In the genomic region with DNA sequence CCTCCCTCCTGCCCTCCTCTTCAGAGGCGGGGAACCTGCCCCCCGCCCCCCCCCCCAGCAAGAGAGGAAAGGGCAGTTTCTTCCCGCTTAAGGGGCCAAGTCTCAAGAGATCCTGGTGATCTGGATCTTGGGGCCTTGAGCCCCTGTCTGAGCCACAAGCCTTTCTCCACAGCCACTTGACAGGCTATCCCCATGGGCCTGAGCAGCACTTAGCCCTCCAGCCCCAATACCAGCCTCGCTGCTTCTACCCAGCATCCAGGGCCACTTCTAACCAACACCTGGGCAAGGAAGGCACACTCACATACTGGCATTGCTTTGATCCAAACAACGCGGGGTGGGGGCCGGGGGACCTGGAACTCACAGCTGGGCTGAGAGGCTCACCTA, we compare ENCODE assay signal across 9 mouse cellular contexts. TPM values are rescaled to one million over a fixed set of nuclear protein-coding genes. Genes with fewer than 3 reads are reported as not detected.
DNase-seq lines count a peak whose midpoint lies in the region; ATAC-seq lines count a peak whose summit lies in the region.
"Had no signal": no experiment of that assay in that cellular context is flagged by ENCODE, and none has a peak within 500 bp of the region (broad histone marks: within the 10 kb centered on the region; RNA-seq: fewer than 3 reads in every experiment).

No protein-coding gene starts in this region.

- H3K4me2 ChIP-seq in heart, embryonic 14.5 days (ENCODE audit: low read length) = peak overlapping the region; percentile 70
- peak overlapping the region; percentile 77 for H3K4me2 ChIP-seq in hindbrain, embryonic 14.5 days (replicated peaks)
- H3K4me2 ChIP-seq in midbrain, embryonic 11.5 days = peak overlapping the region; percentile 68

- 48% methylated on average over 5 of the region's 7 CpGs for WGBS in heart, embryonic 14.5 days
- WGBS in embryonic facial prominence, embryonic 10.5 days = 35% methylated on average over 6 of the region's 7 CpGs
- 41% methylated on average over 5 of the region's 7 CpGs for WGBS in hindbrain, embryonic 14.5 days
- 35% methylated on average over 4 of the region's 7 CpGs for WGBS in midbrain, embryonic 11.5 days

- no peak for DNase-seq in heart, adult 8-10 months (ENCODE audit: low spot score)
- DNase-seq in embryonic facial prominence, embryonic 10.5 days (ENCODE audit: low spot score) = no peak
- DNase-seq in hindbrain, embryonic 14.5 days (ENCODE audit: low spot score) = no peak
- no peak for DNase-seq in midbrain, embryonic 11.5 days (ENCODE audit: low spot score, missing footprints)
- no peak for DNase-seq in gastrocnemius, postnatal 36 days

- H3K27me3 ChIP-seq in heart, embryonic 14.5 days (ENCODE audit: control insufficient read depth, insufficient read depth, low read length) = no peaks in the 10 kb centered on the region
- H3K27me3 ChIP-seq in embryonic facial prominence, embryonic 10.5 days (replicated peaks; ENCODE audit: low read depth, poor library complexity, severe bottlenecking) = peaks cover 63% of the 10 kb centered on the region
- H3K27me3 ChIP-seq in hindbrain, embryonic 14.5 days (ENCODE audit: control insufficient read depth, insufficient read depth, low read length) = peaks cover 16% of the 10 kb centered on the region
- H3K27me3 ChIP-seq in midbrain, embryonic 11.5 days (ENCODE audit: control insufficient read depth, insufficient read depth, low read length) = peaks cover 2% of the 10 kb centered on the region; the same call in 1 of the 2 replicates
- H3K27me3 ChIP-seq: CH12.LX had no signal

- H3K9me3 ChIP-seq in heart, embryonic 14.5 days (ENCODE audit: control insufficient read depth, low read length) = no peaks in the 10 kb centered on the region
- H3K9me3 ChIP-seq in embryonic facial prominence, embryonic 10.5 days = no peaks in the 10 kb centered on the region
- H3K9me3 ChIP-seq in hindbrain, embryonic 14.5 days (ENCODE audit: control insufficient read depth, low read length) = no peaks in the 10 kb centered on the region
- no peaks in the 10 kb centered on the region for H3K9me3 ChIP-seq in midbrain, embryonic 11.5 days (ENCODE audit: control insufficient read depth, low read length)

- H3K36me3 ChIP-seq in heart, embryonic 14.5 days (ENCODE audit: control insufficient read depth, insufficient read depth, low read length) = no peaks in the 10 kb centered on the region
- H3K36me3 ChIP-seq in embryonic facial prominence, embryonic 10.5 days (replicated peaks) = no peaks in the 10 kb centered on the region
- H3K36me3 ChIP-seq in hindbrain, embryonic 14.5 days (replicated peaks; ENCODE audit: control insufficient read depth, insufficient read depth) = no peaks in the 10 kb centered on the region
- H3K36me3 ChIP-seq in midbrain, embryonic 11.5 days (ENCODE audit: control insufficient read depth, insufficient read depth, low read length) = no peaks in the 10 kb centered on the region

- H3K9ac ChIP-seq in heart, embryonic 14.5 days (ENCODE audit: low read length) = peak overlapping the region; percentile 41; the same call in 1 of the 2 replicates
- peak overlapping the region; percentile 57; the same call in 1 of the 2 replicates for H3K9ac ChIP-seq in hindbrain, embryonic 14.5 days
- H3K9ac ChIP-seq in midbrain, embryonic 11.5 days (ENCODE audit: low read length) = no peak overlapping the region

- peaks cover 0 to 2% of the 10 kb centered on the region in 2 experiments; a peak in 1 of 4 replicates for H3K4me1 ChIP-seq in heart, embryonic 14.5 days (ENCODE audit: control insufficient read depth in 2 of 2, insufficient read depth in 2 of 2, low read length in 2 of 2)
- H3K4me1 ChIP-seq in embryonic facial prominence, embryonic 10.5 days = peaks cover 6% of the 10 kb centered on the region
- no peaks in the 10 kb centered on the region for H3K4me1 ChIP-seq in hindbrain, embryonic 14.5 days (replicated peaks; ENCODE audit: control insufficient read depth, insufficient read depth, low read length)
- no peaks in the 10 kb centered on the region; the same call in 1 of the 2 replicates for H3K4me1 ChIP-seq in midbrain, embryonic 11.5 days (ENCODE audit: control insufficient read depth, insufficient read depth, low read length)

- no peak overlapping the region for H3K27ac ChIP-seq in heart, embryonic 14.5 days (replicated peaks in 1 of 2; ENCODE audit: control insufficient read depth in 1 of 2, insufficient read depth in 1 of 2, low read depth in 2 of 2, low read length in 2 of 2)
- peak overlapping the region; percentile 86 for H3K27ac ChIP-seq in embryonic facial prominence, embryonic 10.5 days (replicated peaks)
- H3K27ac ChIP-seq in hindbrain, embryonic 14.5 days = no peak overlapping the region
- H3K27ac ChIP-seq in midbrain, embryonic 11.5 days (ENCODE audit: low read depth, low read length) = no peak overlapping the region

- H3K4me3 ChIP-seq in heart, embryonic 14.5 days (ENCODE audit: control insufficient read depth in 1 of 2, insufficient read depth in 1 of 2, low read depth in 1 of 2, low read length in 2 of 2) = peak overlapping the region; percentile 18 to 59; a peak in 2 of 4 replicates
- H3K4me3 ChIP-seq in embryonic facial prominence, embryonic 10.5 days = peak overlapping the region; percentile 66
- H3K4me3 ChIP-seq in hindbrain, embryonic 14.5 days (replicated peaks; ENCODE audit: low read length) = peak overlapping the region; percentile 50
- H3K4me3 ChIP-seq in midbrain, embryonic 11.5 days (ENCODE audit: low read depth, low read length) = peak overlapping the region; percentile 47

- intact Hi-C loops in gastrocnemius, postnatal 36 days (cut with DNase I) = loop anchor here (1.0 to 10.0 kb wide), 3 partner anchors 28 to 209 kb away; no protein-coding TSS in a partner anchor

- no peak; the same call in 1 of the 2 replicates for ATAC-seq in heart, embryonic 14.5 days (ENCODE audit: insufficient number of reproducible peaks, insufficient read depth, low FRiP score, low read depth)
- ATAC-seq in hindbrain, embryonic 14.5 days (ENCODE audit: low FRiP score) = peak; percentile 61; the same call in 1 of the 2 replicates
- peak; percentile 76 for ATAC-seq in midbrain, embryonic 11.5 days (ENCODE audit: low FRiP score)
- no peak for ATAC-seq in CD4-positive, CD25-positive, alpha-beta regulatory T cell, adult 4 months
- no peak for ATAC-seq in megakaryocyte-erythroid progenitor cell, adult 5-6 weeks (replicated peaks; ENCODE audit: low FRiP score, low TSS enrichment, poor library complexity, severe bottlenecking)

RNA-seq across cellular contexts. Expression of gene Gpc4, which starts 0.5 kb away (rescaled TPM):
- 41.4 and 46.5 TPM in 2 replicates for polyA plus RNA-seq in heart, embryonic 14.5 days (2014; fragmentation: Nextera tagmentation; extraction: Ambion mirVana)
- 10 to 100 TPM; 30.6 to 39.7 (median 34.3) TPM for total RNA-seq in heart, adult 8-10 months (2022)
- polyA plus RNA-seq in embryonic facial prominence, embryonic 10.5 days (2016; fragmentation: Nextera tagmentation; extraction: Ambion mirVana) = 35.3 and 36.2 TPM in 2 replicates
- polyA plus RNA-seq in hindbrain, embryonic 14.5 days (2014; fragmentation: Nextera tagmentation; extraction: Ambion mirVana) = 10.0 and 10.9 TPM in 2 replicates
- polyA plus RNA-seq in midbrain, embryonic 11.5 days (2014; fragmentation: Nextera tagmentation; extraction: Ambion mirVana) = 23.1 and 24.0 TPM in 2 replicates
- not detected for polyA plus RNA-seq in CD4-positive, CD25-positive, alpha-beta regulatory T cell, adult 4 months (2017; shearing (Covaris generic))
- 16.1 and 20.4 TPM in 2 replicates for total RNA-seq in megakaryocyte-erythroid progenitor cell, adult 5-6 weeks (2014; fragmentation: Nextera tagmentation)
- total RNA-seq in megakaryocyte-erythroid progenitor cell, adult 5-6 weeks (2017) = 3.5 and 5.6 TPM in 2 replicates
- 10 to 100 TPM; 28.6 to 38.7 TPM for total RNA-seq in gastrocnemius, postnatal 36 days (2021)
- total RNA-seq: CH12.LX had no signal

Comparison
In these comparisons a context has a peak if more than half of its experiments do, and no peak if none do; other contexts are left out.
1. ATAC-seq: peak in hindbrain, embryonic 14.5 days (single experiment) and midbrain, embryonic 11.5 days (single experiment); none in heart, embryonic 14.5 days (single experiment), CD4-positive, CD25-positive, alpha-beta regulatory T cell, adult 4 months (single experiment) and megakaryocyte-erythroid progenitor cell, adult 5-6 weeks (single experiment).
2. RNA of gene Gpc4, which starts 0.5 kb away (polyA plus RNA-seq): 41.4 to 46.5 TPM in heart, embryonic 14.5 days, 35.3 to 36.2 TPM in embryonic facial prominence, embryonic 10.5 days, 23.1 to 24.0 TPM in midbrain, embryonic 11.5 days and 10.0 to 10.9 TPM in hindbrain, embryonic 14.5 days; not detected in CD4-positive, CD25-positive, alpha-beta regulatory T cell, adult 4 months; every median in the first group is over 10 times any median in the second.
3. Peak in every context shown above with its lines, with median percentiles within 50 percentile points of each other: H3K4me2 ChIP-seq and H3K4me3 ChIP-seq.